Mouse (Mus musculus) hindbrain, embryonic 14.5 days (tissue): ENCODE measurements around the gene Cap2. TPM values are rescaled to one million over a fixed set of nuclear protein-coding genes. Genes with fewer than 3 reads are reported as not detected.

Source experiments
- ATAC-seq: fragments of 200-750 bp; cut with Nextera tagmentation; 2 replicates; pipeline ENCODE4 v1.8.0; 2017; ENCODE audit warnings: moderate number of reproducible peaks, mild to moderate bottlenecking, moderate TSS enrichment, moderate library complexity; ENCODE audit not compliant: low FRiP score
- DNase-seq: peaks from one replicate; pipeline ENCODE4 v3.0.0-alpha.2; 2015; ENCODE audit warnings: low spot score
- H3K27ac ChIP-seq: fragments of 300-500 bp; sonication (generic); 2 replicates; pipeline ENCODE4 v1.5.1; 2014; ENCODE audit warnings: mild to moderate bottlenecking, moderate library complexity
- H3K27me3 ChIP-seq: fragments of 300-500 bp; sonication (generic); 2 replicates; pipeline ENCODE4 v1.6.1; 2014; ENCODE audit warnings: mild to moderate bottlenecking, low read length, mixed read lengths; ENCODE audit not compliant: control insufficient read depth, insufficient read depth
- H3K36me3 ChIP-seq: fragments of 300-500 bp; sonication (generic); replicated peaks from 2 replicates; pipeline ENCODE4 v1.6.1; 2014; ENCODE audit not compliant: control insufficient read depth, insufficient read depth
- H3K4me1 ChIP-seq: fragments of 300-500 bp; sonication (generic); replicated peaks from 2 replicates; pipeline ENCODE4 v1.6.1; 2014; ENCODE audit warnings: antibody characterized with exemption, low read length, mixed read lengths; ENCODE audit not compliant: control insufficient read depth, insufficient read depth
- H3K4me2 ChIP-seq: fragments of 300-500 bp; sonication (generic); replicated peaks from 2 replicates; pipeline ENCODE4 v1.6.1; 2014; ENCODE audit warnings: mild to moderate bottlenecking, moderate library complexity
- H3K4me3 ChIP-seq: fragments of 300-500 bp; sonication (generic); replicated peaks from 2 replicates; pipeline ENCODE4 v1.5.1; 2014; ENCODE audit warnings: mild to moderate bottlenecking, low read length
- H3K9ac ChIP-seq: fragments of 300-500 bp; sonication (generic); 2 replicates; pipeline ENCODE4 v1.6.1; 2014
- H3K9me3 ChIP-seq: fragments of 300-500 bp; sonication (generic); 2 replicates; pipeline ENCODE4 v1.6.1; 2016; ENCODE audit warnings: low read length; ENCODE audit not compliant: control insufficient read depth
- WGBS: fragments of 180-500 bp; shearing (Covaris S2); extraction: QIAGEN DNeasy Blood & Tissue Kit; methylation state at CpG from one replicate; pipeline ENCODE4 v1.1.7; 2014; 5-methylcytosine and 5-hydroxymethylcytosine counted together
- polyA plus RNA-seq: library from polyadenylated mRNA; unstranded; fragments of >200 nt; fragmentation: Nextera tagmentation; extraction: Ambion mirVana; gene quantifications from 2 replicates; pipeline ENCODE4 v1.2.1, GENCODE M21; 2014

Gene Cap2
- polyA plus RNA-seq, 1 experiment from 2014 or later: 7.3 TPM

- Histone ChIP-seq H3K36me3 (no peaks in the 10 kb centered on the region), H3K9ac (no peak overlapping the region), H3K4me3 (no peak overlapping the region), H3K4me1 (peaks cover 6% of the 10 kb centered on the region; the same call in 1 of the 2 replicates), H3K9me3 (no peaks in the 10 kb centered on the region), H3K27ac (no peak overlapping the region), H3K27me3 (no peaks in the 10 kb centered on the region), H3K4me2 (no peak overlapping the region)
- no peak for ATAC-seq
- 95% methylated on average over 3 of the region's 3 CpGs for WGBS
- DNase-seq: no peak
Observed at GRCm38 (mm10) chr13:46531676-46532075, 30.0 kb downstream of the Cap2 start.

- 91% methylated on average over 7 of the region's 7 CpGs for WGBS
- Histone ChIP-seq H3K4me3 (no peak overlapping the region), H3K4me2 (no peak overlapping the region), H3K9me3 (no peaks in the 10 kb centered on the region), H3K27me3 (no peaks in the 10 kb centered on the region), H3K27ac (no peak overlapping the region), H3K9ac (no peak overlapping the region), H3K4me1 (peaks cover 6% of the 10 kb centered on the region; the same call in 1 of the 2 replicates), H3K36me3 (no peaks in the 10 kb centered on the region)
- no peak for DNase-seq
- no peak for ATAC-seq
Observed at GRCm38 (mm10) chr13:46532276-46532675, 30.6 kb downstream of the Cap2 start.

GRCm38 (mm10) chr13:46533342-46534129, 31.9 kb downstream of the Cap2 start:
- Histone ChIP-seq H3K4me3 (no peak overlapping the region), H3K9ac (no peak overlapping the region), H3K4me1 (peaks cover 6% of the 10 kb centered on the region; the same call in 1 of the 2 replicates), H3K9me3 (no peaks in the 10 kb centered on the region), H3K27ac (0 out of 2 replicates have a peak overlapping the region, but pooled peaks have one; percentile 9), H3K4me2 (peak overlapping the region; percentile 28), H3K36me3 (no peaks in the 10 kb centered on the region), H3K27me3 (no peaks in the 10 kb centered on the region)
- 44% methylated on average over 10 of the region's 10 CpGs for WGBS
- no peak for ATAC-seq
- DNase-seq: no peak

- DNase-seq (no peak), ATAC-seq (peak; percentile 69; the same call in 1 of the 2 replicates)
- Histone ChIP-seq H3K9me3 (no peaks in the 10 kb centered on the region), H3K9ac (no peak overlapping the region), H3K4me2 (peak overlapping the region; percentile 28), H3K27ac (0 out of 2 replicates have a peak overlapping the region, but pooled peaks have one; percentile 9), H3K36me3 (no peaks in the 10 kb centered on the region), H3K4me3 (no peak overlapping the region), H3K4me1 (peaks cover 6% of the 10 kb centered on the region; the same call in 1 of the 2 replicates), H3K27me3 (no peaks in the 10 kb centered on the region)
- 6% methylated on average over 11 of the region's 11 CpGs for WGBS
Observed at GRCm38 (mm10) chr13:46534171-46534968, 32.7 kb downstream of the Cap2 start.

- H3K4me2 ChIP-seq: no peak overlapping the region
- ATAC-seq (no peak), DNase-seq (no peak)
- peaks cover 6% of the 10 kb centered on the region; the same call in 1 of the 2 replicates for H3K4me1 ChIP-seq
- 68% methylated on average over 5 of the region's 5 CpGs for WGBS
- no peak overlapping the region for H3K27ac ChIP-seq
- H3K36me3 ChIP-seq: no peaks in the 10 kb centered on the region
- no peaks in the 10 kb centered on the region for H3K9me3 ChIP-seq
- H3K27me3 ChIP-seq: no peaks in the 10 kb centered on the region
- H3K4me3 ChIP-seq: no peak overlapping the region
- no peak overlapping the region for H3K9ac ChIP-seq
Observed at GRCm38 (mm10) chr13:46534969-46535785, 33.5 kb downstream of the Cap2 start.

- Histone ChIP-seq H3K4me3 (no peak overlapping the region), H3K27me3 (no peaks in the 10 kb centered on the region), H3K4me1 (peaks cover 9% of the 10 kb centered on the region; the same call in 1 of the 2 replicates), H3K27ac (no peak overlapping the region), H3K4me2 (no peak overlapping the region), H3K9ac (no peak overlapping the region), H3K9me3 (no peaks in the 10 kb centered on the region), H3K36me3 (no peaks in the 10 kb centered on the region)
- no peak for DNase-seq
- no peak for ATAC-seq
- WGBS: 86% methylated on average over 7 of the region's 7 CpGs
Observed at GRCm38 (mm10) chr13:46539284-46539683, 37.6 kb downstream of the Cap2 start.

- DNase-seq (no peak), ATAC-seq (no peak)
- no peaks in the 10 kb centered on the region for H3K9me3 ChIP-seq
- no peaks in the 10 kb centered on the region for H3K36me3 ChIP-seq
- H3K4me1 ChIP-seq: peaks cover 11% of the 10 kb centered on the region; the same call in 1 of the 2 replicates
- H3K27me3 ChIP-seq: no peaks in the 10 kb centered on the region
- no peak overlapping the region for H3K27ac ChIP-seq
- 49% methylated on average over 5 of the region's 5 CpGs for WGBS
- H3K9ac ChIP-seq: no peak overlapping the region
- no peak overlapping the region for H3K4me2 ChIP-seq
- H3K4me3 ChIP-seq: no peak overlapping the region
Observed at GRCm38 (mm10) chr13:46540943-46541342, 39.3 kb downstream of the Cap2 start.

- Histone ChIP-seq H3K4me3 (no peak overlapping the region), H3K4me2 (no peak overlapping the region), H3K4me1 (peaks cover 16% of the 10 kb centered on the region), H3K9ac (no peak overlapping the region), H3K27ac (peak overlapping the region; percentile 26), H3K9me3 (no peaks in the 10 kb centered on the region), H3K27me3 (no peaks in the 10 kb centered on the region), H3K36me3 (no peaks in the 10 kb centered on the region)
- ATAC-seq (no peak; the same call in 1 of the 2 replicates), DNase-seq (peak; percentile 48)
- 63% methylated on average over 7 of the region's 7 CpGs for WGBS
Observed at GRCm38 (mm10) chr13:46542782-46543181, 41.1 kb downstream of the Cap2 start.
